Mouse (Mus musculus) E14TG2a.4 (cell line): ENCODE results near the gene Dscam.

Source experiments
- H3K27me3 ChIP-seq: 2 replicates; pipeline ENCODE4 v1.6.1; 2014; ENCODE audit warnings: low read length, control low read depth; ENCODE audit not compliant: insufficient read depth
- H3K36me3 ChIP-seq: 2 replicates; pipeline ENCODE4 v1.6.1; 2014; ENCODE audit warnings: low read length, control low read depth; ENCODE audit not compliant: insufficient read depth
- H3K4me1 ChIP-seq: replicated peaks from 2 replicates; pipeline ENCODE4 v1.6.1; 2014; ENCODE audit warnings: low read depth, low read length, control low read depth
- H3K4me3 ChIP-seq: replicated peaks from 2 replicates; pipeline ENCODE4 v1.5.1; 2014; ENCODE audit warnings: mild to moderate bottlenecking, low read length
- H3K9me3 ChIP-seq: 2 replicates; pipeline ENCODE4 v1.6.1; 2014; ENCODE audit warnings: low read length, control low read depth
- CTCF ChIP-seq: conservative IDR thresholded peaks from 2 replicates; pipeline ENCODE4 v1.5.1; 2014; ENCODE audit warnings: low read length
- NANOG ChIP-seq: IDR thresholded peaks from 2 replicates; pipeline ENCODE4 v1.6.1; 2014; ENCODE audit warnings: borderline replicate concordance, low read length, mixed read lengths
- POU5F1 ChIP-seq: IDR thresholded peaks from 2 replicates; pipeline ENCODE4 v1.6.1; 2014; ENCODE audit warnings: low read length, borderline replicate concordance

The Dscam gene

DNA sequence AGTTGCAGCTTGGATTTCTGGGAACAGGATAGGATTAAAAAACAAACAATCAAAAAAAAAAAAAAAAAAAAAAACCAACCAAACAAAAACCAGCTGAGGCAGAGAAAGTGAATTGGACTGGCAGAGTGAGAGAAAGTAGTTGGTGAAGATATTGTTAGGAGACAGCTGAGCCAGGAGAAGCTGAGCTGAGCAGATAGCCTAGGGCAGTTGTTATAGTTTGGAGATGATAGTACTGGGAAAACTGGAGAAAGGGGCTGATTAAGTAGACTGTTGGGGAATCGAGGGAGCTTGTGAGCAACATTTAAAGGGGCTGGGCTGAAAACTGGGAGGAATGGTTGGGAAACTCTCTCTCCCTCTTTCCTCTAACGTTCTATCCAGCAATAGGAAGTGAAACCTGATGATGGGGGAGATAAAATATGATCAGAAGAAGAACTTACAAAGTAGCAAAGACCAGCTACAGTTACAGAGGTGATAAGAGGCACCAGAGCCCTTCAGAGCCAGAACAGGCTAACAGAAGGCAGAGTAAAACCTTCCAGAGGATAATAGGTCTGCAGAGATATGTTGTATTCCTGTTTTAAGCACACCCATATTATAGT lies 201.6 kb downstream of the Dscam start:
- no peak overlapping the region for H3K4me3 ChIP-seq
- no peaks in the 10 kb centered on the region for H3K9me3 ChIP-seq
- H3K4me1 ChIP-seq: peaks cover 4% of the 10 kb centered on the region; the same call in 1 of the 2 replicates
- TF ChIP-seq POU5F1: no peak
- no peaks in the 10 kb centered on the region for H3K36me3 ChIP-seq
- no peaks in the 10 kb centered on the region for H3K27me3 ChIP-seq

DNA sequence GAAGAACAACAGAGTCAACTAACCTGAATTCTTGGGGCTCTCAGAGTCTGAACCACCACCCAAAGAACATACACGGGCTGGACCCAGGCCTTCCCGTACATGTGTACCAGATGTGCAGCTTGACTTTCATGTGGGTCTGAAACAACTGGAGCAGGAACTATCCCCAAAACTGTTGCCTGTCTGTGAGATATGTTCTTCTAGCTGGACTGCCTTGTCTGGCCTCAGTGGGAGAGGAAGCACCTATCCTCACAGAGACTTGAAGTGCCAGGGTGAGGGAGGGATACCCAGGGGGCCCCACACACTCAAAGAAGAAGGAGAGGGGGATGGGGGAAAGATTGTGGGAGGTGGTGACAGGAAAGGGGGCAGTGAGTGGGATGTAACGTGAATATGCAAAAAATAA lies 210.9 kb downstream of the Dscam start:
- TF ChIP-seq POU5F1: no peak
- TF ChIP-seq CTCF: no peak
- TF ChIP-seq NANOG: no peak
- Histone ChIP-seq H3K4me3 (no peak overlapping the region), H3K9me3 (no peaks in the 10 kb centered on the region), H3K4me1 (peaks cover 5% of the 10 kb centered on the region), H3K27me3 (no peaks in the 10 kb centered on the region), H3K36me3 (no peaks in the 10 kb centered on the region)

DNA sequence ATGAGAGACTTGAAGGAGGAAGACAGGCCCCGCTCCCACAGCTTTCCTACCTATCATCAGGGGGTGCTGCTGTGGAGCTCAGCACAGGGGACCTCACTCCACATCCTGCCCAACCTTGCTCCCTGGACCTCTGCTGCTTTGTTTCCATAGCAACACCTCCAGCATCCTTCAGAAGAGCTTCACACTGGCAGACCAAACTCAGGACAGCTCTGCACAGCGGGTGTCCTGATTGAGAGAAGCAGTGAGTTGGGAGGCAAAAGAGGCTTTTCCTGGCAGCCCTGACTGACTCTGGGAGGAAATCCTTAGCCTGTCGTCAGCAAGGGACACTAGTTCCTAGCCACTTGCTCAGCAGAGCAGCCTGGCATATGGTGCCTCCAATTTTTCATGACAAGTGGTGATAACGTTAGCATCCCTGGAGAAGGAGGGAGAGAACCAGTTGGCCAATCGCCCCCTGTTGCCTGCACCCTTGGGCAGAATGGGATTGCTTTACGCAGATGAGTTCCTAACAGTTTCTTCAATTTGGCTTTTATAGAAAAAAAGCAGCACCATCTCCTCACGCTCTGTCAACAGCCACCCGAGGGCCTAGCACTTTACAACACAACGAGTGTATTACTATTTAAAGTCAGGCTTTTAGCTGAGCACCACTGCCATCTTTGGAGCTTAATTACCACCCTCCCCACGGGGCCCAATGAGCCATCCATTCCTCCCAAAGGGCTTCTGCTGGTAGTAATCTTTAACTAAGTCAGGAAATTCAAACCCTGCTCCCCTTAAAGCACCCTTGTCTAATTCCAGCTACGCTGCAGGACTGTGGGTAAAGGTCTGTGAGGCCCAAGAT lies 224.9 kb downstream of the Dscam start:
- no peaks in the 10 kb centered on the region for H3K36me3 ChIP-seq
- H3K27me3 ChIP-seq: no peaks in the 10 kb centered on the region
- peaks cover 19% of the 10 kb centered on the region for H3K4me1 ChIP-seq
- H3K9me3 ChIP-seq: no peaks in the 10 kb centered on the region
- TF ChIP-seq POU5F1: no peak
- TF ChIP-seq NANOG: no peak
- no peak for TF ChIP-seq CTCF
- H3K4me3 ChIP-seq: no peak overlapping the region

DNA sequence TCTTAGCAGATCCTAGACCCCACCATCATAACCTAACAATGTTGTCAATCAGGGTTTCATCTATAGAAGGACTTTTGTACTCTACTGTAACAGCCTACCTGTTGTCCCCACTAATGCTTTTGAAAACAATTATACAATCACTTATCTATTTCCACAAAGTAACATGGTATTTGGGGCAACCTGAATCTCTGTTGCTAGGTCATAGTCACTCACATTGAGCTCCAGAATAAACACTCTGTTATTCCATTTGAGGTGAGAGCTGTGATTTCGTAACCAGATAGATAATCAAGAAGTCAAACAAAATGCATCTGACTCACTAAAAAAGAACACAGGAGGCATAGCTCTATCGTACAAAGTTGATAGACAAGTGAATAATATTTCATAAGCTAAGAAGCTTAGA lies 226.9 kb downstream of the Dscam start:
- no peak for TF ChIP-seq NANOG
- TF ChIP-seq POU5F1: no peak
- no peak for TF ChIP-seq CTCF
- H3K4me3 ChIP-seq: no peak overlapping the region
- no peaks in the 10 kb centered on the region for H3K36me3 ChIP-seq
- H3K27me3 ChIP-seq: no peaks in the 10 kb centered on the region
- H3K9me3 ChIP-seq: no peaks in the 10 kb centered on the region
- peaks cover 19% of the 10 kb centered on the region for H3K4me1 ChIP-seq

DNA sequence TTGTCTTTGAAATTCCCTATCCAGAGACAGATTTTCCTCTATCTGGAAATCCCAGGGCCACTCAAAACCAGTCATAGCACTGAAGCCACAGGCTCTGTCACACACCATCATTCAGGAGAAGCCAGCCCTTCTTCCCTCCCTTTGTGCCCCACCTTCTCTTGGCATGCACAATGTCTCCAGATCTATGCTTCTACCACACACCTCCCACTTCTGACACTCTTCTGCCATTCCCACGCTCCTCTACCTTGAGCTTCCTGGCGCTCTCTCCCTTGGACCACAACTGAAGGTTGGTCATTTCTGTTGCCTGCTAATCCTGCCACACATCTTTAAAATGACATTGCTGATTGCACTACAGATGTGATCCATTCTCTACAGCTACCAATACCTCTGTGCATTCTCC lies 235.8 kb downstream of the Dscam start:
- no peaks in the 10 kb centered on the region for H3K27me3 ChIP-seq
- H3K9me3 ChIP-seq: peaks cover 8% of the 10 kb centered on the region; the same call in 1 of the 2 replicates
- H3K4me1 ChIP-seq: peaks cover 4% of the 10 kb centered on the region; the same call in 1 of the 2 replicates
- TF ChIP-seq CTCF (no peak), NANOG (no peak), POU5F1 (no peak)
- H3K4me3 ChIP-seq: no peak overlapping the region
- H3K36me3 ChIP-seq: no peaks in the 10 kb centered on the region

DNA sequence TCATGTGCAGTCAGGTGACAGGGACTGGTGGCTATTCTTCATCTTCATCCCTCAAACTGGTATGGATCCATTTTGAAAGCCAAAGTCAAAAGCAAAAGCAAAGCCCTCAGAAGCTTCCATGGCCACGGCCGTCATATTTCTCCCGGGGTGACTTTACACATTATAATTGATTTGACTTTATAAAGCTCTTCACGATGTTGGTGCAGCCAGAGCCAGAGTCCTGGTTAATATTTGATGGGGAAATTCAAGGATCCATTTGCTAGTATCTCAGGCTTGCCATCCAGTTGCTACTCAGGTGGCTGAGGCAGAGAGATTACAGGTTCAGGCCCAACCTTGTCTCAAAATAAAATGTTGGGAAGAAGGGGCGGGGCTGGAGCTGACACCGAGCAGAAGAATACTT lies 238.3 kb downstream of the Dscam start:
- Histone ChIP-seq H3K9me3 (peaks cover 8% of the 10 kb centered on the region; the same call in 1 of the 2 replicates), H3K36me3 (no peaks in the 10 kb centered on the region), H3K27me3 (no peaks in the 10 kb centered on the region), H3K4me1 (peaks cover 4% of the 10 kb centered on the region; the same call in 1 of the 2 replicates), H3K4me3 (no peak overlapping the region)
- TF ChIP-seq POU5F1 (no peak), CTCF (no peak), NANOG (no peak)

DNA sequence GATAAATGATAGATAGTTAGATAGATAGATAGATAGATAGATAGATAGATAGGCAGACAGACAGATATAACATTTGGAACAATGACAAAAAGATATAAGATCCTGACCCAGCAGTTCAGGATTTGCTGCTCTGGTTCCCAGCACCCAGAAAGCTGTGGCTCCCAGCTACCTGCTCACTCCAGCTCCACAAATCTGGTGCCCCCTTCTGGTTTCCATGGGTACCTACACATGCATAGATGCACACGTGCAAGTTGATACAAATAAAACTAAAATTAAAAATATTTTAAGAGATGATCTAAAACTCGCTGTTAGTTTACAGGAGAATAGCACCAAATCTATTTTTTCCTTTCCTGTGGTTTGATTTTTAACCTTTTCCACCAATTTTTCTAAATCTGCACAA lies 238.8 kb downstream of the Dscam start:
- Histone ChIP-seq H3K27me3 (no peaks in the 10 kb centered on the region), H3K4me3 (no peak overlapping the region), H3K9me3 (peaks cover 8% of the 10 kb centered on the region; the same call in 1 of the 2 replicates), H3K36me3 (no peaks in the 10 kb centered on the region), H3K4me1 (peaks cover 4% of the 10 kb centered on the region; the same call in 1 of the 2 replicates)
- no peak for TF ChIP-seq POU5F1
- peak; percentile 46 for TF ChIP-seq CTCF

DNA sequence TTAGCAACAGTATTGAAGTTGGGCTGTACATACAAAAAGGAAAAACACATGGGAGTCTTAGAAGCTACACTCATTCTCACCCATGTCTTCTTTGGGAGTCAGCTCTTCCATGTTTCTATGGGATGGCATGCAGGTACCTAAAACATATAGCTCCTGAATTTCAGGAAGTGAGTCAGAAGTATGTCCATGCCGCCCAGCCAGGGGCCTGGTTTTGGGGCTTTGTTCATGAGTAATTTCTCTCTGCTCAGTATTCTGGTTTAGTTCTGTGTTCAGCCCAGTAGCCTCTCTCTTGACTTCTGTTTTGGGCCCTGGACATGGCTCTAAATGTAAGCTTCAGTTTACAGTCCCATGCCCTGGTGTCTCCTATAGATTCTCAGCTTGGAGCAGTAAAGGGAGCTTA lies 242.5 kb downstream of the Dscam start:
- Histone ChIP-seq H3K9me3 (no peaks in the 10 kb centered on the region), H3K27me3 (no peaks in the 10 kb centered on the region), H3K4me3 (no peak overlapping the region), H3K36me3 (no peaks in the 10 kb centered on the region), H3K4me1 (peaks cover 4% of the 10 kb centered on the region; the same call in 1 of the 2 replicates)
- TF ChIP-seq CTCF (no peak), POU5F1 (no peak), NANOG (no peak)

DNA sequence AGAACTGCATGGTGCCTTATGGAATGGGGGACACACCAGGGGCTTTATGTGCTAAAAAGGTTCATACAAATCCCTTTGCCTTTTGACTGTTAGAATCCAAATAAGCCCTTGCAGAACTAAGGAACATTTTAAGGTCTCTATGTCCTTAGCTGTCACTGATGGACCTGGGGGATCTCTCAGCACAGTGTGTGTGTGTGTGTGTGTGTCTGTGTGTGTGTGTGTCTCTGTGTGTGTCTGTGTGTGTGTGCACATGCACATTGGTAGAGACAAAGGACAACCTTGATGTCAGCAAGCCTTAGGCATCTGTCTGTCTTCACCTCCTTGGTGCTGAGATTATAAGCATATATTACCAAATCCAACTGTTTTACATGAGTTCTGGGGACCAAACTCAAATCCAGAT lies 243.1 kb downstream of the Dscam start:
- Histone ChIP-seq H3K27me3 (no peaks in the 10 kb centered on the region), H3K4me1 (no peaks in the 10 kb centered on the region), H3K4me3 (no peak overlapping the region), H3K36me3 (no peaks in the 10 kb centered on the region), H3K9me3 (no peaks in the 10 kb centered on the region)
- TF ChIP-seq NANOG: no peak
- no peak for TF ChIP-seq CTCF
- no peak for TF ChIP-seq POU5F1
